Mouse (Mus musculus) midbrain, embryonic 16.5 days (tissue): ENCODE data around the gene Klhl7. TPM values are rescaled to one million over a fixed set of nuclear protein-coding genes. Genes with fewer than 3 reads are reported as not detected.
"Not testable (repeated sequence)": the region's sequence is repeated elsewhere in the genome, so short reads cannot be mapped to it uniquely, and the experiment has no call there.

Source experiments
- ATAC-seq: fragments of 200-750 bp; cut with Nextera tagmentation; 2 replicates; pipeline ENCODE4 v1.8.0; 2017; ENCODE audit warnings: moderate TSS enrichment
- H3K27ac ChIP-seq: fragments of 300-500 bp; sonication (generic); 2 replicates; pipeline ENCODE4 v1.5.1; 2014; ENCODE audit warnings: mild to moderate bottlenecking, low read length, mixed read lengths
- H3K27me3 ChIP-seq: fragments of 300-500 bp; sonication (generic); 2 replicates; pipeline ENCODE4 v1.6.1; 2014; ENCODE audit warnings: low read depth, low read length, mixed read lengths; ENCODE audit not compliant: control insufficient read depth, insufficient read depth
- H3K36me3 ChIP-seq: fragments of 300-500 bp; sonication (generic); 2 replicates; pipeline ENCODE4 v1.6.1; 2014; ENCODE audit warnings: mild to moderate bottlenecking, low read length, moderate library complexity, mixed read lengths; ENCODE audit not compliant: control insufficient read depth, insufficient read depth
- H3K4me1 ChIP-seq: fragments of 300-500 bp; sonication (generic); 2 replicates; pipeline ENCODE4 v1.6.1; 2014; ENCODE audit warnings: mild to moderate bottlenecking, low read length, mixed read lengths; ENCODE audit not compliant: control insufficient read depth, insufficient read depth
- H3K4me2 ChIP-seq: fragments of 300-500 bp; sonication (generic); 2 replicates; pipeline ENCODE4 v1.6.1; 2014; ENCODE audit warnings: mild to moderate bottlenecking, low read length, mixed read lengths
- H3K4me3 ChIP-seq: fragments of 300-500 bp; sonication (generic); 2 replicates; pipeline ENCODE4 v1.5.1; 2014; ENCODE audit warnings: low read depth, mild to moderate bottlenecking, low read length, moderate library complexity, mixed read lengths
- H3K9ac ChIP-seq: fragments of 300-500 bp; sonication (generic); 2 replicates; pipeline ENCODE4 v1.6.1; 2014; ENCODE audit warnings: low read depth, low read length, mixed read lengths
- H3K9me3 ChIP-seq: fragments of 300-500 bp; sonication (generic); replicated peaks from 2 replicates; pipeline ENCODE4 v1.6.1; 2014; ENCODE audit warnings: mild to moderate bottlenecking, low read length, mixed read lengths; ENCODE audit not compliant: control insufficient read depth, poor library complexity, severe bottlenecking
- WGBS: fragments of 180-500 bp; shearing (Covaris S2); extraction: QIAGEN DNeasy Blood & Tissue Kit; methylation state at CpG from one replicate; pipeline ENCODE4 v1.1.7; 2014; 5-methylcytosine and 5-hydroxymethylcytosine counted together
- polyA plus RNA-seq: library from polyadenylated mRNA; unstranded; fragments of >200 nt; fragmentation: Nextera tagmentation; extraction: Ambion mirVana; gene quantifications from 2 replicates; pipeline ENCODE4 v1.2.1, GENCODE M21; 2015

The Klhl7 gene
- polyA plus RNA-seq, 1 experiment from 2014 or later: 164 TPM

- H3K4me2 ChIP-seq: no peak overlapping the region
- ATAC-seq: no peak
- 28% methylated on average over 3 of the region's 3 CpGs for WGBS
- no peaks in the 10 kb centered on the region for H3K4me1 ChIP-seq
- H3K36me3 ChIP-seq: no peaks in the 10 kb centered on the region
- no peak overlapping the region for H3K9ac ChIP-seq
- no peak overlapping the region for H3K27ac ChIP-seq
- H3K9me3 ChIP-seq: no peaks in the 10 kb centered on the region
- H3K27me3 ChIP-seq: no peaks in the 10 kb centered on the region
- no peak overlapping the region for H3K4me3 ChIP-seq
Observed at GRCm38 (mm10) chr5:24086865-24087264, 13.5 kb upstream of the Klhl7 start.

- H3K9ac ChIP-seq: no peak overlapping the region
- no peak for ATAC-seq
- H3K36me3 ChIP-seq: no peaks in the 10 kb centered on the region
- H3K27ac ChIP-seq: no peak overlapping the region
- H3K9me3 ChIP-seq: no peaks in the 10 kb centered on the region
- WGBS: 89% methylated on average over 1 of the region's 1 CpGs
- H3K4me2 ChIP-seq: no peak overlapping the region
- no peak overlapping the region for H3K4me3 ChIP-seq
- no peaks in the 10 kb centered on the region for H3K27me3 ChIP-seq
- H3K4me1 ChIP-seq: no peaks in the 10 kb centered on the region
Observed at GRCm38 (mm10) chr5:24088451-24088850, 12.0 kb upstream of the Klhl7 start.

- Histone ChIP-seq H3K4me1 (no peaks in the 10 kb centered on the region), H3K9me3 (no peaks in the 10 kb centered on the region), H3K27ac (no peak overlapping the region), H3K36me3 (no peaks in the 10 kb centered on the region), H3K27me3 (no peaks in the 10 kb centered on the region), H3K9ac (no peak overlapping the region), H3K4me2 (no peak overlapping the region), H3K4me3 (no peak overlapping the region)
- no peak for ATAC-seq
- WGBS: 85% methylated on average over 3 of the region's 3 CpGs
Observed at GRCm38 (mm10) chr5:24092496-24092895, 7.9 kb upstream of the Klhl7 start.

- H3K27ac ChIP-seq: no peak overlapping the region
- H3K9me3 ChIP-seq: no peaks in the 10 kb centered on the region
- H3K36me3 ChIP-seq: no peaks in the 10 kb centered on the region
- H3K27me3 ChIP-seq: no peaks in the 10 kb centered on the region
- H3K4me1 ChIP-seq: peaks cover 4% of the 10 kb centered on the region; the same call in 1 of the 2 replicates
- no peak overlapping the region for H3K4me2 ChIP-seq
- WGBS: 76% methylated on average over 6 of the region's 6 CpGs
- no peak for ATAC-seq
- no peak overlapping the region for H3K9ac ChIP-seq
- no peak overlapping the region for H3K4me3 ChIP-seq
Observed at GRCm38 (mm10) chr5:24095393-24095792, 5.0 kb upstream of the Klhl7 start.

- H3K36me3 ChIP-seq: no peaks in the 10 kb centered on the region
- H3K4me2 ChIP-seq: no peak overlapping the region
- ATAC-seq: no peak
- WGBS: 77% methylated on average over 5 of the region's 5 CpGs
- no peak overlapping the region for H3K27ac ChIP-seq
- no peaks in the 10 kb centered on the region for H3K9me3 ChIP-seq
- H3K4me1 ChIP-seq: peaks cover 4% of the 10 kb centered on the region; the same call in 1 of the 2 replicates
- H3K27me3 ChIP-seq: no peaks in the 10 kb centered on the region
- no peak overlapping the region for H3K9ac ChIP-seq
- no peak overlapping the region for H3K4me3 ChIP-seq
Observed at GRCm38 (mm10) chr5:24095881-24096280, 4.5 kb upstream of the Klhl7 start.

GRCm38 (mm10) chr5:24100810-24101311 is 456 bp downstream of the Klhl7 start:
- peak overlapping the region; percentile 60 for H3K4me2 ChIP-seq
- H3K27ac ChIP-seq: peak overlapping the region; percentile 95
- H3K4me1 ChIP-seq: peaks cover 35% of the 10 kb centered on the region
- no peaks in the 10 kb centered on the region for H3K36me3 ChIP-seq
- WGBS: under 1% methylated on average over 23 of the region's 46 CpGs
- no peaks in the 10 kb centered on the region for H3K9me3 ChIP-seq
- H3K27me3 ChIP-seq: no peaks in the 10 kb centered on the region
- peak; percentile 83 for ATAC-seq
- H3K4me3 ChIP-seq: peak overlapping the region; percentile 70
- peak overlapping the region; percentile 80 for H3K9ac ChIP-seq

- Histone ChIP-seq H3K9ac (peak overlapping the region; percentile 80), H3K4me1 (peaks cover 37% of the 10 kb centered on the region), H3K9me3 (no peaks in the 10 kb centered on the region), H3K36me3 (no peaks in the 10 kb centered on the region), H3K4me2 (peak overlapping the region; percentile 60), H3K4me3 (peak overlapping the region; percentile 70), H3K27ac (peak overlapping the region; percentile 95), H3K27me3 (no peaks in the 10 kb centered on the region)
- 0 out of 2 replicates have a peak, but pooled peaks have one; percentile 44 for ATAC-seq
- WGBS: 4% methylated on average over 8 of the region's 8 CpGs
Observed at GRCm38 (mm10) chr5:24101446-24102140, 1.2 kb downstream of the Klhl7 start.

- not testable (repeated sequence) for H3K27me3 ChIP-seq, ATAC-seq, H3K27ac ChIP-seq, H3K36me3 ChIP-seq, H3K9ac ChIP-seq, H3K9me3 ChIP-seq
- 36% methylated on average over 2 of the region's 2 CpGs for WGBS
- H3K4me1 ChIP-seq: peaks cover 39% of the 10 kb centered on the region
- peak overlapping the region; percentile 60 for H3K4me2 ChIP-seq
- H3K4me3 ChIP-seq: 0 out of 2 replicates have a peak overlapping the region, but pooled peaks have one; percentile 70
Observed at GRCm38 (mm10) chr5:24103235-24103634, 2.8 kb downstream of the Klhl7 start.

- no peak for ATAC-seq
- Histone ChIP-seq H3K9ac (no peak overlapping the region), H3K4me2 (peak overlapping the region; percentile 60; the same call in 1 of the 2 replicates), H3K27me3 (no peaks in the 10 kb centered on the region), H3K4me1 (peaks cover 39% of the 10 kb centered on the region), H3K4me3 (no peak overlapping the region), H3K9me3 (no peaks in the 10 kb centered on the region), H3K27ac (no peak overlapping the region; the same call in 1 of the 2 replicates), H3K36me3 (no peaks in the 10 kb centered on the region)
- WGBS: 56% methylated on average over 2 of the region's 2 CpGs
Observed at GRCm38 (mm10) chr5:24103841-24104240, 3.4 kb downstream of the Klhl7 start.
